Mouse (Mus musculus) ovary, postnatal 36 days (tissue): ENCODE results near the gene Nt5c.
"Not testable (repeated sequence)": the region's sequence is repeated elsewhere in the genome, so short reads cannot be mapped to it uniquely, and the experiment has no call there.

Experiments used
- DNase-seq: peaks from one replicate; pipeline ENCODE4 v3.0.0; 2022; ENCODE audit warnings: low spot score, mixed read lengths

Gene Nt5c

DNA sequence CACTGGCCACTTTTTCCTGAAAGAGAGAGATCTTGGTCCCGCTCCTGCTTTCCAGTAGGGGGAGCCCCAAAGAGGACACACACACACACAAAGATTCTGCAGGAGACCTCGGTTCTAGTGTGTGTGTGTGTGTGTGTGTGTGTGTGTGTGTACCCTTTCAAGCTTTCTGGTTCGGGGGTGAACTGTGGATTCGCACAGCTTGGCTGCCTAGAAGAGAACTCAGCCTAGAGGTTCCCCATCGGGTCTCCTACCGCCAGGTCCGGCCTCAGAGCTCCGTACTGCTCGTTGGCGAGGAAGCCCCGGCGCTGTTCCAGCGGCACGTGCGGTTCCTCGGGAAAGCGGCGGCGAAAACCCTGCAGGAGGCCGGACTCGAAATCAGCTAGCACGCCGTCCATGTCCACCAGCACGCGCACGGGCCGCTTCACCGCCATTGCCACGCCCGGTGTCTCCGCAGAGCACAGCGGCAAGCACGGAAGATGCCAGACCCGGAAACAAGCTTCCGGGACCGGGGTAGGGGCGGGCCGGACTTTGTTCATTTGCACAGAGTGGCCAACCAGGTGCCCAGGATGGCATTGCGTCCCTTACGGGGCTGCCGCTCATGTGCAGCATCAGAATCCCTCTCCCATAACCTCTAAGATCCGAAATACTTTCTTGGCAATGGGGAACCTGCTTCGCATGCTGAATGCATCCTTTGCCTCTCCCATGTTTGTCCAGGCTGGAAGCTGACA lies at the start of gene Nt5c:
TSS of gene Nt5c (minus strand) at position 507 of the 728 bp plus-strand sequence.
- peak; percentile 80 for DNase-seq

GRCm38 (mm10) chr11:115538045-115538444 lies 46.4 kb upstream of the Nt5c start:
- no peak for DNase-seq

GRCm38 (mm10) chr11:115536856-115537568 lies 45.4 kb upstream of the Nt5c start:
- no peak for DNase-seq

- peak; percentile 99 for DNase-seq
Measured at GRCm38 (mm10) chr11:115536038-115536681, 44.5 kb upstream of the Nt5c start, which contains the start of gene Sumo2. Sumo2 (minus strand) TSS chr11:115536276.

DNA sequence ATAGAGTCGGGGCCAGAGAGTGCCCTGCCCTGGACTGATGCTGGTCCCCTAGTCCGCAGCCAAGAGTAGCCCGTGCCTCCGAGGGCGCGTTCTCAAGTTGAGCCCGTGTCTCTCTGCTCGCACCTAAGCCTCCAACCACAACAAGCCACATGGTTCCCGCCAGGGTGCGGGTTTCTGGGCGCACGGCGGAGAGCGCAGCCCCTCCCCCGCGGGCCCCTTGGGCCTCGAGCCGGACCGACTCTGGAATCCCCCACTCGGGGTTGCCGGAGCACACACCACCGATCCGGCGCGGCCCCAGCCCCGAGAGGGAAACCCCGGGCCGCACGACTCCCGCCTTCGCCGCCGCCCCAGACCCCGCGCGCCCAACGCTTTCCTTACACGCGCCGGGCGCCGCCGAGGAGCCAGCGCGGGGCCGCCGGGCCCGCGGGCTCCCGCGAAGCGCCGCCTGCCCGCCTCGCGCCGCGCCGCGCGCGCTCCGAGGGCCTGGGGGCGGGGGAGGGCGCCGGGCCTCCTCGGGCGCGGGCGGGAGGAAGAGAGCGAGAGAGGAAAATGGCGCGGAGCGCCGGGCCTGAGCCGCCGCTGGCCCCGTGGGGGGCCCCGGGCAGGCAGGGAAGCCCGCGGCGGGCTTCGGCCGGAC lies 43.9 kb upstream of the Nt5c start:
- peak; percentile 76 for DNase-seq

GRCm38 (mm10) chr11:115534759-115535371 lies 43.2 kb upstream of the Nt5c start:
- DNase-seq, result no peak

DNA sequence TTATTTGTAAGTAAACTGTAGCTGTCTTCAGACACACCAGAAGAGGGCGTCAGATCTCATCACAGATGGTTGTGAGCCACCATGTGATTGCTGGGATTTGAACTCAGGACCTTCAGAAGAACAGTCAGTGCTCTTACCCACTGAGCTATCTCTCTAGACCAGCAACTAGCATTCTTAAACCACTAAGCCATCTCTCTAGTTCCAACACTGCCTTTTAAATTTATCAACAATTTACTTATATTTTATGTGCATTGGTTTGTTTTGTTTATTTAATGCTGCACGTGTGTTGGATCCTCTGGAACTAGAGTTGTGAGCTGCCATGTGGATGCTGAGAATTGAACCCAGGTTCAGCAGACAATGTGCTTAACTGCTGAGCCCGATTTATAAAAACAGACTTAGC lies 34.8 kb upstream of the Nt5c start:
- DNase-seq, result not testable (repeated sequence)

- no peak for DNase-seq
Measured at GRCm38 (mm10) chr11:115522703-115523102, 31.0 kb upstream of the Nt5c start.

GRCm38 (mm10) chr11:115522238-115522637 lies 30.6 kb upstream of the Nt5c start:
- DNase-seq, result no peak

- DNase-seq, result no peak
Measured at GRCm38 (mm10) chr11:115521080-115521479, 29.4 kb upstream of the Nt5c start.

GRCm38 (mm10) chr11:115520218-115520617 lies 28.6 kb upstream of the Nt5c start:
- DNase-seq, result no peak

GRCm38 (mm10) chr11:115519581-115519980 lies 27.9 kb upstream of the Nt5c start:
- no peak for DNase-seq

DNA sequence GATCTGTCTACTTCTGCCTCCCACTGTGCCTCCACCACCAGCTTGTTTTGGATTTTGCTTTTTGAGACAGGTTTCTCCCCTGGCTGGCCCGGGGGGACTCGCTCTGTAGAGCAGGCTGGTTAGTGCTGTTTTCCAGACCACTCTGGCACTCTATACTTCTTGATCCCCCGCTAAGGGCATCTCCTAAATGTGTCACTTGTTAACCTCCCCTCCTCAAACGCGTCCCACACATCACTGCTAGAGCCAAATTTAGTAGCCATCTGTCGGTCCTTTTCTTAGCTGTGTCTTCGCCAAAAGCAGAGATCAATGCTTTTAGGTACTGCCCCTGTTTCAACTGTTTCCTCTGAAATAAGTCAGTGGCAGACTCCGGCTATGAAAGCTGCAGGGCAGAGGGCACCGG lies 27.0 kb upstream of the Nt5c start:
- DNase-seq, result no peak

DNA sequence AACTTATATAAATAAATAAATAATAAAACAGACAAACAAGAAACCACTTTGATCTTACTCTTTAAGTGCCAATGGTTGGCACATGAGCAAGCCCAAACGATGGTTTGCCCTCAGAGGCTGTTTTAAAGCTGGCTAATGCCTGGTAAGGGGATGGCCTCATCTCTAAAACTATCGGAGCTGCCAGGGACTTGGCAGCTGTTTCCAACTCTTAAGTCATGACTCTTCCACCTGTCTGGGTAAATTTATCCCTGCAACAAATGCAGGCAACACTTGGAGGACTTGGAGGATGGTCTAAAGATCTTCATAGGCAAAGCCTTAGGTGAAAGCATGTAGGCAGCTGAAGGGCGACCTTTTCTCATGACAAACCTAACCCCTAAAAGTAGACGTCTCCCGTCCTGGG lies 25.3 kb upstream of the Nt5c start:
- DNase-seq, result no peak

- no peak for DNase-seq
Measured at GRCm38 (mm10) chr11:115515021-115515420, 23.4 kb upstream of the Nt5c start.

- DNase-seq, result peak; percentile 93
Measured at GRCm38 (mm10) chr11:115514238-115514663, 22.6 kb upstream of the Nt5c start, which contains the start of gene Jpt1. Jpt1 (minus strand) TSS chr11:115514387.

DNA sequence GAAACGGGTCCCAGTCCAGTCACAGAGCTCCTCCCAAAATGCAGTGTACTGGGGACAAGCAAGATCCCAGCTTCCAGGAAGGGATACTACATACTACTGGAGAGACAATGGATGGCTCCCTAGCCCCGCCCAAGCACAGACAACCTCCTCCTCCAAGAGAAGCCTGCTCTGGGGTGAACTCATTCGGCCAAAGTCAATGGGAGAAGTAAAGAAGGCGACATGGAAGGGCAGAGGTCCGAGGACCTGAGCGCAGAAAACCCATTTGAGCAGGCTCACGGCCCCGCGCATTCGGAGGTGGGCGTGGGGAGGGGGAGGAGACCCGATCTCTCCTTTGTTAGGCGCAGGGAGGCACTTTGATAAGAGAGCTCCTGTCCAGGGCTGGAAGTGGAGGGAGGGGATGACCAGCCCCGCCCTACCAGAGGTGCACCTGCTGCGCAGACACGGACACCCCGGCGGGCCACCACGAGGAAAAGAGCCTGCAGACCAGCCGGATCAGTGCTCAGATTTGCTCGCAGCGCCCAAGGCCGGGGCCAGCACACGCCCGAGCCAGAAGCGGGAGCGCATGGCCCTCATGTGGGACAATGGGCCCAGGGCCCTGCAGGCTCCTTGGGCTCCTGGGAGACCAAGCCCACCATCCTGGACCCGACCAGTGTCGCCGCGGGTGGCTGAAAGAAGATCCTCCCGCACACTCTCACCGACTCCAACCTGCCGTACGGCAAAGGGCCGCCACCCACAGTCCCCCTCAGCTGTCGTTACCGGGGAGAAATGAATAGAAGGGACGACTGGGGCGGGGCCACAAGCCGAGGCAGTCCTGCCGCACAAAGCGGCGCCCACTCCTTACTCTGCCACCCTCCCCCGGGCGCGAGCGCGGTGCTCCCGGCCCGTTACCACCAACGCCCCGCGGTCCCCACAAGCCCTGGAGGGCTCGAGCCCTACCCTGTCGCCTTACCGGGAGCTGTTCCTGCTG lies 21.9 kb upstream of the Nt5c start:
- DNase-seq, result peak; percentile 51

DNA sequence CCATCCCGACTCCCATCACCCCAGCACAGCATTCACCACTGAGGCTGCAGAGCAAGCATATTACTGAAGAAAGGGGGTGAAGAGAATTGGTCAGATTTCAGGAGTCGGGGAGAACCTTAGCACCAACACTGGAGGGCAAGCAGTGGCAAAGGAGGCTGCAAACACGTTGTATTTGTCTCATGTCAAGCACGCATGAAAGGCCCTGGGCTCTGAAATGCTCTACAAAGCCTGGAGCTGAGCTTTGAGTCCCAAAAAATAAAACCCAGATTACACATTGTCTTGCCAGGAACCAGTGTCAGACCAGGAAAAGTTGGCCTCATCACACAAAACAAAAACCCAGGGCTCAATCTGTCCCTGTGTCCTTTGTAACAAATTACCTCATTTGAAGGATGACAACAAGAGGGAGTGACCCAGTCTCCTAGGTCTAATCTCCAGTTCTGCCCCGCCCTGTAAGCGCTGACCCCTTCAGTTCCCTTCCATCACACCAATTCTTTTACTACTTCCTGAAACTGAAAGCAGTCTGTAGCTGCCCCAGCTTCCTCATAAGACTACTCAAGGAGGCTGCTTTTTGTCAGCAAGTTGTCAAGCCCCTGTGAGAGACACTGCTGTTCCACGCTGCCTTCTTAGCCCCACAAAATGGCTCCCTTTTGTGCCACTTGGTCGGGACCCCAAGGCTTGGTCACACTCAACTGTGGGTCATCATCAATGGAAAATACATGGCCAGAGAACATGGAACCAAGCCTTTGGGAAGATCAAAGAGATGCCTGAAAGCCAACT lies 20.9 kb upstream of the Nt5c start:
- DNase-seq, result no peak

GRCm38 (mm10) chr11:115512004-115512403 lies 20.3 kb upstream of the Nt5c start:
- DNase-seq, result no peak

DNA sequence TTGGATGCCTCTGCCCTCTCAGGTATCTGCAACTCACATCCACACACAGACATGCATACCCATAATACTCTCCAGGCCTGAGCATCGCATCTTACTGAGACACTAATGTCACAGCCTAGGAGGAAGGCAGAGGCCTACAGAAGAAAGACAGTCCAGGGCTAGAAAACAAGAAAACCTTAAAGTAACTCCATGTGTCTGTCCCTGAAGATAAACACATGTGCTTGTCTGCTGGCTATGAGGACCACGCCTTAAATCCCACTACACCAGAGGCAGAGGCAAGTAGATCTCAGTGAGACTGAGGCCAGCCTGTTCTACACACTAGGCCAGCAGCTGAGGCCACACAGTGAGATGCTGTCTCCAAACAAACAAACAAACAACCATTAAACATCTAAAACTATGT lies 19.5 kb upstream of the Nt5c start:
- DNase-seq, result no peak
